Mouse (Mus musculus) small intestine, adult 2 months (tissue): ENCODE measurements around the gene Psmc4. TPM values are rescaled to one million over a fixed set of nuclear protein-coding genes. Genes with fewer than 3 reads are reported as not detected.
A peak's percentile ranks its signal among the peaks of the same experiment; 100 is the strongest.

Experiments
- H3K27ac ChIP-seq: fragments of 200-500 bp; 2 replicates; pipeline ENCODE4 v1.5.1; 2012; ENCODE audit warnings: low read depth, low read length, control low read depth, inconsistent platforms; ENCODE audit not compliant: insufficient read depth
- H3K27me3 ChIP-seq: fragments of 200-500 bp; 2 replicates; pipeline ENCODE4 v1.6.1; 2012; ENCODE audit warnings: mild to moderate bottlenecking, moderate library complexity, low read length, inconsistent platforms; ENCODE audit not compliant: control insufficient read depth, insufficient read depth
- H3K36me3 ChIP-seq: fragments of 200-500 bp; 2 replicates; pipeline ENCODE4 v1.6.1; 2012; ENCODE audit warnings: mild to moderate bottlenecking, low read length, control low read depth, inconsistent platforms; ENCODE audit not compliant: control insufficient read depth, insufficient read depth
- H3K4me1 ChIP-seq: fragments of 200-500 bp; 2 replicates; pipeline ENCODE4 v1.6.1; 2012; ENCODE audit warnings: low read length, inconsistent platforms, mixed read lengths; ENCODE audit not compliant: control insufficient read depth, insufficient read depth, insufficient read length
- H3K4me3 ChIP-seq: fragments of 200-500 bp; 2 replicates; pipeline ENCODE4 v1.5.1; 2012; ENCODE audit warnings: low read depth, mild to moderate bottlenecking, control low read depth, inconsistent platforms, low read length, moderate library complexity
- CTCF ChIP-seq: fragments of 200-500 bp; IDR thresholded peaks from 2 replicates; pipeline ENCODE4 v1.5.1; 2012; ENCODE audit warnings: low read depth, mild to moderate bottlenecking, control low read depth, inconsistent platforms, low read length, moderate library complexity, mixed read lengths; ENCODE audit not compliant: insufficient replicate concordance, insufficient read length; ENCODE audit errors: extremely low read depth
- POLR2A ChIP-seq: fragments of 200-500 bp; IDR thresholded peaks from 2 replicates; pipeline ENCODE4 v1.6.1; 2012; ENCODE audit warnings: low read depth, mild to moderate bottlenecking, control low read depth, inconsistent platforms, low read length, moderate library complexity
- WGBS: fragments of 180-500 bp; shearing (Covaris S2); methylation state at CpG from one replicate; pipeline ENCODE4 v1.1.7; 2018; 5-methylcytosine and 5-hydroxymethylcytosine counted together
- polyA plus RNA-seq: library from polyadenylated mRNA; depleted of rRNA; stranded (reverse); fragments of >200 nt; gene quantifications from 2 replicates; pipeline ENCODE4 v1.2.3, GENCODE M21; 2012; rRNA removed

Psmc4 gene
- polyA plus RNA-seq, 1 experiment, result 74.1 TPM

DNA sequence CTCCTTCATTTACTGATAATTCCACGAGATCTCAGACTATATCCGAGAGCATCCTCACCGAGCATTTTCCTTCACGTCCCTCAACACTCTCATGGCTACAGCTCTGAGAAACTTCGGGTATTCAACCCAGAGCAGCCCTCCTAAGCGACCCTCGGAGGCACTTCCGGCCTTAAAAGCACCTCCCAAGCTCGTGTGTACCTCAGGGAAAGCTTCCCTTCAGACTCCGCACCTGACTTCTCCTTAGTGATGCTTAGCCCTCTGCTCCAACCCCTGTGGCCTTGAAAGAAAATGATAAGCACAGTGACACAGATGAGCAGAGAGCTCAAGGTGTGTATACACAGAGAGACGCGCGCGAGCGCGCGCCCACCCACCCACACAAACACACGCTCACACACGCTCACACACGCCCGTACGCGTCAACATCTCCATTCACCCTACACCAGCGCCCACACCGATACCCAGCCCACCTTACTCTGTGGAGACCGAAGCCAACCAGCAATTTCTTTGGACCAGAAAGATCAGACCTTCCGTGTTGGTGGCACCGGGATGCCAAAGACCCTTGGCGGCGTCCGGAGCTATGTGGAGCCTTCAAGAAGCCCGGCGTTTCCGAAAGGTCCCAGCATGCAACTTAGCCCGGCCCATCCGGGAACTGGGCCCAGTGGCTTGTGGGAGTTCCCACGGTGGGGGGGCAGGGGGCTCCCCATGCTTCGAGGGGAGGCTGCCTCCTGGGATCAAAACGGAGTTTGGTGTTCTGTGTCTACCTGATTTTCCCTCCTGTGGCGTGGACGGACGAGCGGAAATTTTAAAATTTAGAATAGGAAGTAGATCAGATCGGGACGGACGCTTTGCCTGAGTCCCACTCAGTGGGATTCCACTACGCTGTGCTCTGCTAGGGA lies 36.1 kb downstream of the Psmc4 start, which contains the start of gene Zfp850:
Gene Zfp850, minus strand, starts transcription at position 567 of the 896 bp plus-strand sequence.
- TF ChIP-seq POLR2A, result no peak
- no peak for TF ChIP-seq CTCF
- 0 out of 2 replicates have a peak, but pooled peaks cover 1% of the 10 kb centered on the region for H3K36me3 ChIP-seq
- no peak within 1 kb of the TSS for H3K27ac ChIP-seq
- no peaks in the 10 kb centered on the region for H3K27me3 ChIP-seq
- H3K4me1 ChIP-seq, result no peaks in the 10 kb centered on the region
- under 1% methylated on average over 47 of the region's 47 CpGs for WGBS
- peak within 1 kb of the TSS; percentile 80 for H3K4me3 ChIP-seq

DNA sequence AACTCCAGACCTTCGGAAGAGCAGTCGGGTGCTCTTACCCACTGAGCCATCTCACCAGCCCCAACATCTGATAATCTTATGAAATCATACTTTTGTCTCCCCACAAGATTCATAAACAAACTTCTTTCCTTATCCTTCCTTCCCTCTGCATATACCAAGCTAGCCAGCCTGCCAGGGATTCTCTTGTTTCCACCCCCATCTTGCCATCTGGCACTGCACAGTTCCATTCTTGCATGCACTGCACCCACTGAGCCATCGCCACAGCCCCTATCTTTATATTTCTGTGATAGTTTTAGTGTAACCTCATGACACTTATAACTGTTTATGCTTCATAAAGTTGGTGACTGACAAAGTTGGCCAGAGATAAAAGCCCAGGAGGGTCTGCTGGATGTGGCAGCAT lies 39.6 kb downstream of the Psmc4 start:
- no peak overlapping the region for H3K27ac ChIP-seq
- no peaks in the 10 kb centered on the region for H3K27me3 ChIP-seq
- H3K4me3 ChIP-seq, result no peak overlapping the region
- WGBS, result 96% methylated on average over 3 of the region's 3 CpGs
- peaks cover 9% of the 10 kb centered on the region for H3K36me3 ChIP-seq
- H3K4me1 ChIP-seq, result no peaks in the 10 kb centered on the region
- TF ChIP-seq CTCF (no peak), POLR2A (no peak)

Other genes starting within 250 kb of the Psmc4 start
- 0.09 and 0.15 TPM in 2 replicates for gene Zfp626, start 242.9 kb downstream of the Psmc4 start, polyA plus RNA-seq
- gene Zfp59, start 211.5 kb downstream of the Psmc4 start, polyA plus RNA-seq, result 0.11 and 0.13 TPM in 2 replicates
- gene Zfp607a, start 192.6 kb downstream of the Psmc4 start, polyA plus RNA-seq, result 0.11 and 0.13 TPM in 2 replicates
- 0.39 and 0.48 TPM in 2 replicates for gene Zfp974, start 120.6 kb downstream of the Psmc4 start, polyA plus RNA-seq
- gene Zfp780b, start 70.9 kb downstream of the Psmc4 start, polyA plus RNA-seq, result 0.22 and 0.62 TPM in 2 replicates
- 0.15 and 0.23 TPM in 2 replicates for gene Zfp850, start 36.0 kb downstream of the Psmc4 start, polyA plus RNA-seq
- 1,238 and 3,973 TPM in 2 replicates for gene Fcgbp, start 21.1 kb upstream of the Psmc4 start, polyA plus RNA-seq
- 0.01 and 0.57 TPM in 2 replicates for gene 9530053A07Rik, start 79.4 kb upstream of the Psmc4 start, polyA plus RNA-seq
- 15.7 and 26.6 TPM in 2 replicates for gene Fbl, start 119.6 kb upstream of the Psmc4 start, polyA plus RNA-seq
- gene Dyrk1b, start 129.4 kb upstream of the Psmc4 start, polyA plus RNA-seq, result 19.0 and 58.6 TPM in 2 replicates
- 1.1 and 2.3 TPM in 2 replicates for gene Eid2, start 217.8 kb upstream of the Psmc4 start, polyA plus RNA-seq
- gene Eid2b, start 227.6 kb upstream of the Psmc4 start, polyA plus RNA-seq, result 3.9 and 5.8 TPM in 2 replicates
- gene Selenov, start 241.1 kb upstream of the Psmc4 start, polyA plus RNA-seq, result not detected in 2 replicates